25 mouse cellular contexts compared by ENCODE assay signal in the genomic region with DNA sequence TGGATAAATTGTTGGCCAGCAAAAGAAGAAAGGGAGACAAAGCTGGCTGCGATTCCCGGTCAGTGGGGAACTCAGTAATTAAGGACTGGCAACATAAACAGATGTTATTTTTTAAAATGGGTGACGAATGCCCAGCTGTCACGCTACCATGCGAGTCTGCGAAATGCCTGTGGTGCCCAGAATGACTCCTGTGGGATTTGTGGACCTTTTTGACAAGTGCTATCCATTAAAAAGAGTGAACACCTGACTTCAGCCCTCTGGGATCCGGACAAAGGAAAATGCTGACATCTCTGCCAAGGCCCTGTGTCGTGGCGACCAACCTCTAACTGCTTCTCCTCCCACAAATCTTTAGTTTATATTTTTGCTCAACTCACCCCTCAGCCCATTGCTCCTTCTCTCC.
"Had no signal": no experiment of that assay in that cellular context is flagged by ENCODE, and none has a peak within 500 bp of the region (broad histone marks: within the 10 kb centered on the region; RNA-seq: fewer than 3 reads in every experiment).

No protein-coding gene starts in this region.

- H3K4me2 ChIP-seq: limb, embryonic 13.5 days; liver, embryonic 12.5 days; liver, embryonic 15.5 days; lung, embryonic 15.5 days; midbrain, embryonic 11.5 days; neural tube, embryonic 12.5 days had no signal

- H3K4me3 ChIP-seq: layer of hippocampus, adult 2 months; limb, embryonic 10.5 days; limb, embryonic 13.5 days; liver, embryonic 12.5 days; liver, embryonic 15.5 days; lung, embryonic 15.5 days; megakaryocyte, embryonic 14.5 days; neural tube, embryonic 12.5 days had no signal

- H3K27ac ChIP-seq: kidney, postnatal 0 days; layer of hippocampus, adult 2 months; limb, embryonic 10.5 days; limb, embryonic 13.5 days; liver, embryonic 12.5 days; liver, embryonic 15.5 days; lung, embryonic 15.5 days; neural tube, embryonic 12.5 days; stomach, postnatal 0 days had no signal

- ATAC-seq: liver, embryonic 12.5 days had no signal

- H3K4me1 ChIP-seq: limb, embryonic 13.5 days; liver, embryonic 12.5 days; liver, embryonic 15.5 days; lung, embryonic 15.5 days; megakaryocyte, embryonic 14.5 days; neural tube, embryonic 12.5 days had no signal

- H3K9me3 ChIP-seq: limb, embryonic 10.5 days; limb, embryonic 13.5 days; liver, embryonic 12.5 days; liver, embryonic 15.5 days; lung, embryonic 15.5 days; neural tube, embryonic 12.5 days had no signal

- DNase-seq: kidney, adult 2 months; kidney, postnatal 25 days; layer of hippocampus, adult 9-11 months; liver; lung, adult 18-20 months; lung, postnatal 10 days; lung, postnatal 36 days; midbrain, embryonic 14.5 days; right cerebral cortex, adult 18-20 months; right cerebral cortex, postnatal 14 days; right cerebral cortex, postnatal 4 days; thymus, adult 2 months; thymus, postnatal 14 days; thymus, postnatal 4 days had no signal

- H3K27me3 ChIP-seq: limb, embryonic 13.5 days; liver, embryonic 12.5 days; liver, embryonic 15.5 days; lung, embryonic 15.5 days; megakaryocyte, embryonic 14.5 days; neural tube, embryonic 12.5 days had no signal

- H3K9ac ChIP-seq: limb, embryonic 13.5 days; liver, embryonic 12.5 days; liver, embryonic 15.5 days; lung, embryonic 15.5 days; neural tube, embryonic 12.5 days had no signal

- H3K36me3 ChIP-seq: limb, embryonic 10.5 days; limb, embryonic 13.5 days; liver, embryonic 12.5 days; liver, embryonic 15.5 days; lung, embryonic 15.5 days; neural tube, embryonic 12.5 days had no signal
